Mouse (Mus musculus) MEL (cell line): ENCODE measurements around the gene Dpep3. TPM values are rescaled to one million over a fixed set of nuclear protein-coding genes. Genes with fewer than 3 reads are reported as not detected.
A peak's percentile ranks its signal among the peaks of the same experiment; 100 is the strongest.

ENCODE experiments used
- DNase-seq: peaks from one replicate; pipeline ENCODE4 v3.0.0; 2011; ENCODE audit warnings: low read depth, low spot score
- H3K27ac ChIP-seq: 2 replicates; pipeline ENCODE4 v1.5.1; 2012; ENCODE audit warnings: low read depth, mild to moderate bottlenecking, control low read depth, low read length, moderate library complexity; ENCODE audit not compliant: control insufficient read depth
- H3K27me3 ChIP-seq, 2 experiments: fragments of 150-350 bp in 1 of 2; sonication (generic) in 1 of 2; 2 replicates each; pipeline ENCODE4 v1.6.1; 2012; ENCODE audit warnings: low read length in 2 of 2, mild to moderate bottlenecking in 2 of 2, improper control_type of control experiment in 1 of 2, moderate library complexity in 1 of 2; ENCODE audit not compliant: insufficient read depth in 2 of 2, control insufficient read depth in 1 of 2
- H3K36me3 ChIP-seq, 2 experiments: 2 replicates each; pipeline ENCODE4 v1.6.1; 2012 to 2014; ENCODE audit warnings: low read length in 2 of 2, improper control_type of control experiment in 1 of 2, inconsistent platforms in 1 of 2, mild to moderate bottlenecking in 1 of 2; ENCODE audit not compliant: insufficient read depth in 2 of 2, control insufficient read depth in 1 of 2
- H3K4me1 ChIP-seq, 2 experiments: fragments of 150-350 bp in 1 of 2; sonication (generic) in 1 of 2; 2 replicates each; pipeline ENCODE4 v1.6.1; 2012; ENCODE audit warnings: low read length in 2 of 2, improper control_type of control experiment in 1 of 2, mild to moderate bottlenecking in 1 of 2; ENCODE audit not compliant: insufficient read depth in 2 of 2, control insufficient read depth in 1 of 2
- H3K4me3 ChIP-seq, 2 experiments: fragments of 150-350 bp in 1 of 2; sonication (generic) in 1 of 2; 2 replicates each; pipeline ENCODE4 v1.5.1; 2012; ENCODE audit warnings: low read depth in 2 of 2, low read length in 2 of 2, mild to moderate bottlenecking in 2 of 2, moderate library complexity in 2 of 2, control low read depth in 1 of 2, improper control_type of control experiment in 1 of 2; ENCODE audit not compliant: control insufficient read depth in 1 of 2, insufficient read depth in 1 of 2
- H3K79me2 ChIP-seq: 2 replicates; pipeline ENCODE4 v1.6.1; 2012; ENCODE audit warnings: mild to moderate bottlenecking, low read length, moderate library complexity; ENCODE audit not compliant: control insufficient read depth, poor library complexity, insufficient read depth
- H3K9ac ChIP-seq: 2 replicates; pipeline ENCODE4 v1.6.1; 2012; ENCODE audit warnings: low read depth, mild to moderate bottlenecking, control low read depth, low read length, moderate library complexity; ENCODE audit not compliant: control insufficient read depth, poor library complexity, severe bottlenecking
- H3K9me3 ChIP-seq: fragments of 150-350 bp; sonication (generic); replicated peaks from 2 replicates; pipeline ENCODE4 v1.6.1; 2012; ENCODE audit warnings: mild to moderate bottlenecking, low read length, improper control_type of control experiment, moderate library complexity; ENCODE audit not compliant: insufficient read depth
- BHLHE40 ChIP-seq: IDR thresholded peaks from 2 replicates; pipeline ENCODE4 v1.6.1; 2012; ENCODE audit warnings: low read depth, mild to moderate bottlenecking, inconsistent platforms, low read length, improper control_type of control experiment, borderline replicate concordance
- CHD1 ChIP-seq: IDR thresholded peaks from 2 replicates; pipeline ENCODE4 v1.6.1; 2012; ENCODE audit warnings: low read depth, mild to moderate bottlenecking, inconsistent platforms, low read length, improper control_type of control experiment
- CHD2 ChIP-seq: IDR thresholded peaks from 2 replicates; pipeline ENCODE4 v1.6.1; 2011; ENCODE audit warnings: low read length, improper control_type of control experiment
- CTCF ChIP-seq, 3 experiments: IDR thresholded peaks in 2 of 3; conservative IDR thresholded peaks in 1 of 3; 2 replicates each; pipeline ENCODE4 v1.5.1; 2011 to 2012; ENCODE audit warnings: low read length in 3 of 3, low read depth in 2 of 3, mild to moderate bottlenecking in 2 of 3, improper control_type of control experiment in 1 of 3, inconsistent platforms in 1 of 3, mixed read lengths in 1 of 3, moderate library complexity in 1 of 3; ENCODE audit not compliant: control insufficient read depth in 1 of 3, insufficient read depth in 1 of 3, poor library complexity in 1 of 3, severe bottlenecking in 1 of 3
- E2F4 ChIP-seq: IDR thresholded peaks from 2 replicates; pipeline ENCODE4 v1.6.1; 2011; ENCODE audit warnings: low read depth, low read length, improper control_type of control experiment, borderline replicate concordance
- ELF1 ChIP-seq: IDR thresholded peaks from 2 replicates; pipeline ENCODE4 v1.6.1; 2014; ENCODE audit warnings: low read depth, mild to moderate bottlenecking, inconsistent platforms, low read length, improper control_type of control experiment, moderate library complexity
- EP300 ChIP-seq, 2 experiments: IDR thresholded peaks; 2 replicates each; pipeline ENCODE4 v1.6.1; 2011; ENCODE audit warnings: improper control_type of control experiment in 2 of 2, low read length in 2 of 2, low read depth in 1 of 2, mild to moderate bottlenecking in 1 of 2
- ETS1 ChIP-seq: IDR thresholded peaks from 2 replicates; pipeline ENCODE4 v1.6.1; 2012; ENCODE audit warnings: low read depth, mild to moderate bottlenecking, inconsistent platforms, low read length, improper control_type of control experiment, moderate library complexity
- GABPA ChIP-seq: IDR thresholded peaks from 2 replicates; pipeline ENCODE4 v1.6.1; 2012; ENCODE audit warnings: low read depth, mild to moderate bottlenecking, inconsistent platforms, low read length, improper control_type of control experiment, moderate library complexity
- GATA1 ChIP-seq: IDR thresholded peaks from 2 replicates; pipeline ENCODE4 v1.6.1; 2011; ENCODE audit warnings: low read depth, low read length, improper control_type of control experiment
- HCFC1 ChIP-seq: IDR thresholded peaks from 2 replicates; pipeline ENCODE4 v1.6.1; 2012; ENCODE audit warnings: low read depth, mild to moderate bottlenecking, inconsistent platforms, low read length, improper control_type of control experiment, moderate library complexity
- JUND ChIP-seq: IDR thresholded peaks from 2 replicates; pipeline ENCODE4 v1.6.1; 2011; ENCODE audit warnings: low read depth, mild to moderate bottlenecking, improper control_type of control experiment, low read length
- KAT2A ChIP-seq: conservative IDR thresholded peaks from 2 replicates; pipeline ENCODE4 v1.6.1; 2012; ENCODE audit warnings: low read depth, low read length, improper control_type of control experiment, inconsistent platforms
- MAFK ChIP-seq: IDR thresholded peaks from 2 replicates; pipeline ENCODE4 v1.6.1; 2011; ENCODE audit warnings: low read depth, mild to moderate bottlenecking, low read length, improper control_type of control experiment, borderline replicate concordance
- MAX ChIP-seq: IDR thresholded peaks from 2 replicates; pipeline ENCODE4 v1.6.1; 2011; ENCODE audit warnings: low read length, improper control_type of control experiment
- MAZ ChIP-seq: IDR thresholded peaks from 2 replicates; pipeline ENCODE4 v1.6.1; 2012; ENCODE audit warnings: low read depth, mild to moderate bottlenecking, inconsistent platforms, low read length, improper control_type of control experiment
- MEF2A ChIP-seq: IDR thresholded peaks from 2 replicates; pipeline ENCODE4 v1.6.1; 2014; ENCODE audit warnings: low read depth, mild to moderate bottlenecking, inconsistent platforms, low read length, improper control_type of control experiment; ENCODE audit not compliant: poor library complexity, insufficient replicate concordance, severe bottlenecking; ENCODE audit errors: extremely low read depth
- MXI1 ChIP-seq: IDR thresholded peaks from 2 replicates; pipeline ENCODE4 v1.6.1; 2011; ENCODE audit warnings: mild to moderate bottlenecking, low read depth, low read length, improper control_type of control experiment
- MYB ChIP-seq: IDR thresholded peaks from 2 replicates; pipeline ENCODE4 v1.6.1; 2011; ENCODE audit warnings: mild to moderate bottlenecking, low read depth, low read length, improper control_type of control experiment
- MYC ChIP-seq: IDR thresholded peaks from 2 replicates; pipeline ENCODE4 v1.6.1; 2011; ENCODE audit warnings: low read depth, mild to moderate bottlenecking, low read length, improper control_type of control experiment, moderate library complexity
- NELFE ChIP-seq: IDR thresholded peaks from 2 replicates; pipeline ENCODE4 v1.6.1; 2011; ENCODE audit warnings: low read depth, low read length, improper control_type of control experiment
- POLR2AphosphoS2 ChIP-seq: IDR thresholded peaks from 2 replicates; pipeline ENCODE4 v1.6.1; 2011; ENCODE audit warnings: low read length, improper control_type of control experiment
- POLR2AphosphoS5 ChIP-seq: IDR thresholded peaks from 2 replicates; pipeline ENCODE4 v1.6.1; 2012; ENCODE audit warnings: low read depth, borderline replicate concordance, mild to moderate bottlenecking, inconsistent platforms, low read length, moderate library complexity, mixed read lengths
- RAD21 ChIP-seq: IDR thresholded peaks from 2 replicates; pipeline ENCODE4 v1.6.1; 2011; ENCODE audit warnings: mild to moderate bottlenecking, low read depth, low read length, improper control_type of control experiment
- RCOR1 ChIP-seq: IDR thresholded peaks from 2 replicates; pipeline ENCODE4 v1.6.1; 2012; ENCODE audit warnings: low read depth, mild to moderate bottlenecking, inconsistent platforms, low read length, improper control_type of control experiment
- SIN3A ChIP-seq: IDR thresholded peaks from 2 replicates; pipeline ENCODE4 v1.6.1; 2012; ENCODE audit warnings: low read length, improper control_type of control experiment, inconsistent platforms
- SMC3 ChIP-seq: IDR thresholded peaks from 2 replicates; pipeline ENCODE4 v1.6.1; 2011; ENCODE audit warnings: low read depth, low read length, improper control_type of control experiment
- TAL1 ChIP-seq: IDR thresholded peaks from 2 replicates; pipeline ENCODE4 v1.6.1; 2012; ENCODE audit warnings: mild to moderate bottlenecking, inconsistent platforms, low read length, moderate library complexity, mixed read lengths
- TBP ChIP-seq: IDR thresholded peaks from 2 replicates; pipeline ENCODE4 v1.8.0; 2011; ENCODE audit warnings: low read depth, low read length, improper control_type of control experiment
- TCF12 ChIP-seq: IDR thresholded peaks from 2 replicates; pipeline ENCODE4 v1.6.1; 2014; ENCODE audit warnings: low read depth, mild to moderate bottlenecking, inconsistent platforms, low read length, improper control_type of control experiment, moderate library complexity
- UBTF ChIP-seq: IDR thresholded peaks from 2 replicates; pipeline ENCODE4 v1.6.1; 2012; ENCODE audit warnings: low read depth, mild to moderate bottlenecking, inconsistent platforms, low read length, improper control_type of control experiment, moderate library complexity, borderline replicate concordance; ENCODE audit not compliant: insufficient read depth
- USF1 ChIP-seq: IDR thresholded peaks from 2 replicates; pipeline ENCODE4 v1.6.1; 2014; ENCODE audit warnings: low read depth, mild to moderate bottlenecking, inconsistent platforms, low read length, improper control_type of control experiment, moderate library complexity
- USF2 ChIP-seq, 2 experiments: IDR thresholded peaks; 2 replicates each; pipeline ENCODE4 v1.6.1; 2011 to 2012; ENCODE audit warnings: improper control_type of control experiment in 2 of 2, low read length in 2 of 2, borderline replicate concordance in 1 of 2, inconsistent platforms in 1 of 2, low read depth in 1 of 2, mild to moderate bottlenecking in 1 of 2; ENCODE audit not compliant: insufficient read depth in 1 of 2
- ZC3H11A ChIP-seq: IDR thresholded peaks from 2 replicates; pipeline ENCODE4 v1.6.1; 2012; ENCODE audit warnings: low read depth, mild to moderate bottlenecking, inconsistent platforms, low read length, improper control_type of control experiment
- ZKSCAN1 ChIP-seq: IDR thresholded peaks from 2 replicates; pipeline ENCODE4 v1.6.1; 2012; ENCODE audit warnings: low read depth, mild to moderate bottlenecking, inconsistent platforms, low read length, improper control_type of control experiment, moderate library complexity
- ZMIZ1 ChIP-seq: IDR thresholded peaks from 2 replicates; pipeline ENCODE4 v1.6.1; 2012; ENCODE audit warnings: low read depth, mild to moderate bottlenecking, inconsistent platforms, low read length, improper control_type of control experiment, moderate library complexity
- ZNF384 ChIP-seq: IDR thresholded peaks from 2 replicates; pipeline ENCODE4 v1.6.1; 2012; ENCODE audit warnings: low read depth, mild to moderate bottlenecking, inconsistent platforms, low read length, improper control_type of control experiment
- polyA plus RNA-seq, 2 experiments: library from polyadenylated mRNA; stranded (reverse) in 1 of 2; unstranded in 1 of 2; fragments of >175 nt in 1 of 2; fragments of >200 nt in 1 of 2; gene quantifications; 2 replicates each; pipeline versions ENCODE4 v1.2.1 to v1.2.4; 2012; ENCODE audit warnings: low replicate concordance in 2 of 2, low read depth in 1 of 2; ENCODE audit not compliant: insufficient read length in 2 of 2, insufficient read depth in 1 of 2, missing spikeins in 1 of 2
- total RNA-seq: library from RNA; depleted of rRNA; stranded (reverse); fragments of 300-350 nt; gene quantifications from 2 replicates; pipeline ENCODE4 v1.2.3, GENCODE M21; 2012

Gene Dpep3
- total and polyA plus RNA-seq, 3 experiments, result 0.11 TPM; not detected in 2

DNA sequence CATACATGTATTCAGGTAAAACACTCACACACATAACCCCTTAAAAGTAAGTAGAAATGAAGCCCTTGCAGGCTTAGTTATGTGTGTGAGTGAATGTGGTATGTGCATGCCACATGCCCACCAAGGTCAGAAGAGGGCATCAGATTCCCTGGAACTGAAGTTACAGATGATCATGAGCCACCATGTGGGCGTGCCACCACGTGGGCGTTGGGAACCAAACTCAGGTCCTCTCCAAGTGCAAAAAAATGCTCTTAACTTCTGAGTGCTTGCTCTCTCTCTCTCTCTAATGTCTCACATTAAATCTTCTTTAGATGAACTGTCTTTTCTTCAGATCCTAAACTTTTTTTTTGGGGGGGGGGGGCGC is 40.9 kb downstream of the Dpep3 start, which contains the start of gene Psmb10:
Gene Psmb10 (minus strand): TSS at position 139 of the 364 bp plus-strand sequence.
- Histone ChIP-seq H3K36me3 (peaks cover 0 to 13% of the 10 kb centered on the region in 2 experiments; a peak in 2 of 4 replicates), H3K27me3 (no peaks in the 10 kb centered on the region), H3K9me3 (no peaks in the 10 kb centered on the region), H3K9ac (peak within 1 kb of the TSS; percentile 91), H3K4me3 (peak within 1 kb of the TSS; percentile 67 to 85), H3K79me2 (peaks cover 10% of the 10 kb centered on the region), H3K27ac (peak within 1 kb of the TSS; percentile 85), H3K4me1 (peaks cover 4 to 14% of the 10 kb centered on the region in 2 experiments; a peak in 3 of 4 replicates)
- peak; percentile 79 for DNase-seq
- TF ChIP-seq NELFE (no peak; the same call in 1 of the 2 replicates), POLR2AphosphoS5 (no peak), UBTF (no peak), MAX (peak; percentile 94), TBP (no peak), JUND (no peak), CHD1 (no peak), ELF1 (no peak), E2F4 (no peak), ETS1 (peak; percentile 72; the same call in 1 of the 2 replicates), MEF2A (no peak), MXI1 (peak; percentile 100), BHLHE40 (no peak), ZKSCAN1 (no peak), RAD21 (no peak), RCOR1 (no peak), CTCF (IDR thresholded peaks at IDR 0.05 in 2 of 3, conservative IDR thresholded peaks at IDR 0.05 in 1 of 3; ENCODE audit: control insufficient read depth in 1 of 3, insufficient read depth in 1 of 3, low read depth in 2 of 3, low read length in 3 of 3, poor library complexity in 1 of 3, severe bottlenecking in 1 of 3) (peak in 1 of 3 experiments; percentile 8; a peak in 1 of 6 replicates), ZNF384 (no peak), POLR2AphosphoS2 (no peak), SIN3A (peak; percentile 95), ZC3H11A (no peak), HCFC1 (peak; percentile 2; the same call in 1 of the 2 replicates), CHD2 (no peak), MAFK (no peak), ZMIZ1 (no peak; the same call in 1 of the 2 replicates), TCF12 (no peak), MYC (peak; percentile 99), SMC3 (peak; percentile 1; the same call in 1 of the 2 replicates), MYB (no peak), GATA1 (no peak), MAZ (no peak), USF1 (peak; percentile 74), GABPA (no peak), EP300 (IDR thresholded peaks at IDR 0.05; ENCODE audit: low read depth in 1 of 2, low read length in 2 of 2) (no peak), USF2 (IDR thresholded peaks at IDR 0.05; ENCODE audit: borderline replicate concordance in 1 of 2, insufficient read depth in 1 of 2, low read depth in 1 of 2, low read length in 2 of 2) (0 out of 4 replicates have a peak, but pooled peaks of 1 of the 2 experiments have one; percentile 11), TAL1 (no peak), KAT2A (no peak)
